Mouse (Mus musculus) myocyte (in vitro differentiated cells): ENCODE results near the gene Dock2. TPM values are rescaled to one million over a fixed set of nuclear protein-coding genes. Genes with fewer than 3 reads are reported as not detected.

Experiments used
- H3K27me3 ChIP-seq: one replicate; pipeline ENCODE4 v1.6.1; 2011; ENCODE audit not compliant: control insufficient read depth, insufficient read depth, insufficient read length
- H3K36me3 ChIP-seq: one replicate; pipeline ENCODE4 v1.6.1; 2011; ENCODE audit not compliant: control insufficient read depth, insufficient read depth
- H3K4me2 ChIP-seq: one replicate; pipeline ENCODE4 v1.6.1; 2011; ENCODE audit warnings: low read depth, control low read depth
- H3K4me3 ChIP-seq: one replicate; pipeline ENCODE4 v1.5.1; 2011; ENCODE audit warnings: mild to moderate bottlenecking, control low read depth, moderate library complexity
- H3K79me2 ChIP-seq: one replicate; pipeline ENCODE4 v1.6.1; 2011; ENCODE audit not compliant: control insufficient read depth, insufficient read depth
- H3ac ChIP-seq: one replicate; pipeline ENCODE4 v1.6.1; 2011; ENCODE audit not compliant: control insufficient read depth, insufficient read length
- CEBPB ChIP-seq: IDR thresholded peaks from 2 replicates; pipeline ENCODE4 v1.6.1; 2011; ENCODE audit warnings: mild to moderate bottlenecking, moderate library complexity; ENCODE audit not compliant: poor library complexity, insufficient read depth, severe bottlenecking
- E2F4 ChIP-seq: IDR thresholded peaks from one replicate; pipeline ENCODE4 v1.6.1; 2011; ENCODE audit warnings: mild to moderate bottlenecking, control low read depth, moderate library complexity; ENCODE audit not compliant: insufficient read depth
- MAX ChIP-seq: IDR thresholded peaks from one replicate; pipeline ENCODE4 v1.6.1; 2011; ENCODE audit warnings: low read depth, mild to moderate bottlenecking, control low read depth
- MYOD1 ChIP-seq, 3 experiments: IDR thresholded peaks; one replicate each; pipeline ENCODE4 v1.6.1; 2011; ENCODE audit warnings: control low read depth in 2 of 3, low read depth in 2 of 3, mild to moderate bottlenecking in 2 of 3, moderate library complexity in 1 of 3; ENCODE audit not compliant: insufficient read length in 2 of 3, control insufficient read depth in 1 of 3
- MYOG ChIP-seq, 3 experiments: IDR thresholded peaks; one replicate each; pipeline ENCODE4 v1.6.1; 2011; ENCODE audit warnings: control low read depth in 2 of 3, low read depth in 2 of 3, mild to moderate bottlenecking in 2 of 3; ENCODE audit not compliant: insufficient read length in 2 of 3, control insufficient read depth in 1 of 3, insufficient read depth in 1 of 3
- POLR2A ChIP-seq: IDR thresholded peaks from one replicate; pipeline ENCODE4 v1.6.1; 2011; ENCODE audit warnings: low read depth, mild to moderate bottlenecking, control low read depth, moderate library complexity; ENCODE audit not compliant: insufficient read length
- POLR2AphosphoS2 ChIP-seq: IDR thresholded peaks from one replicate; pipeline ENCODE4 v1.6.1; 2011; ENCODE audit warnings: low read depth, control low read depth; ENCODE audit not compliant: insufficient read length
- REST ChIP-seq: IDR thresholded peaks from one replicate; pipeline ENCODE4 v1.6.1; 2011; ENCODE audit warnings: mild to moderate bottlenecking, control low read depth, moderate library complexity; ENCODE audit not compliant: insufficient read depth, insufficient read length
- SRF ChIP-seq: IDR thresholded peaks from one replicate; pipeline ENCODE4 v1.6.1; 2011; ENCODE audit warnings: low read depth; ENCODE audit not compliant: control insufficient read depth, insufficient read length
- TCF12 ChIP-seq: IDR thresholded peaks from one replicate; pipeline ENCODE4 v1.6.1; 2011; ENCODE audit warnings: mild to moderate bottlenecking, control low read depth; ENCODE audit not compliant: poor library complexity, insufficient read depth, severe bottlenecking
- TCF3 ChIP-seq: IDR thresholded peaks from one replicate; pipeline ENCODE4 v1.6.1; 2011; ENCODE audit warnings: low read depth, control low read depth; ENCODE audit not compliant: insufficient read length
- USF1 ChIP-seq: IDR thresholded peaks from one replicate; pipeline ENCODE4 v1.6.1; 2011; ENCODE audit warnings: low read depth, mild to moderate bottlenecking, control low read depth, moderate library complexity
- polyA plus RNA-seq: library from polyadenylated mRNA; unstranded; fragments of >200 nt; fragmentation: generic; extraction: Trizol; gene quantifications from one replicate; pipeline ENCODE4 v1.2.1, GENCODE M21; 2012; ENCODE audit warnings: missing spikeins

The Dock2 gene
- polyA plus RNA-seq, 1 experiment: not detected

DNA sequence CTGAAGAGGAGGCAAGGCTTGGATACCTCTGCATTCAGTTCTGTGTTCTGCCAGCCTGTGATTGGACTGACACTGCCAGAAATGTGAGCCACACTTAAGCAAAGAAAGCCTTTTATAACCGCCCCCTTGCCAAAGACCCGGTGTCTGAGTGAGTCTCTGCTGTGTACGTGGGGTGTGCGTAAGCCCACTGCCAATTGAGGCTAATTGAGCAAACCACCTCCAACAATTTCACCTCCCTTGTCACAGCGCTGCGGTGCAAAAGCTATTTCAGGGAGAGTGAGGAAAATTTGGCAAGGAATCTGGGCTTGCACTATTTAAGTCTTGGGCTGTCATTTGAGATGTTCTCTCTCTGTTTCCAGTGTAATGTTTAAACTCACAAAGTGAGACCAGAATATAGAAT lies 362.6 kb downstream of the Dock2 start:
- no peak for TF ChIP-seq POLR2AphosphoS2
- no peak for TF ChIP-seq MYOG (IDR thresholded peaks at IDR 0.05; ENCODE audit: control insufficient read depth in 1 of 3, insufficient read depth in 1 of 3, insufficient read length in 2 of 3, low read depth in 2 of 3)
- TF ChIP-seq SRF: no peak
- no peak for TF ChIP-seq CEBPB
- TF ChIP-seq POLR2A: no peak
- no peak for TF ChIP-seq USF1
- no peak for TF ChIP-seq MAX
- TF ChIP-seq TCF3: no peak
- no peak for TF ChIP-seq TCF12
- TF ChIP-seq REST: no peak
- TF ChIP-seq E2F4: no peak
- no peak for TF ChIP-seq MYOD1 (IDR thresholded peaks at IDR 0.05; ENCODE audit: control insufficient read depth in 1 of 3, insufficient read length in 2 of 3, low read depth in 2 of 3)
- H3K4me3 ChIP-seq: no peak overlapping the region
- no peaks in the 10 kb centered on the region for H3K79me2 ChIP-seq
- no peak overlapping the region for H3ac ChIP-seq
- H3K36me3 ChIP-seq: no peaks in the 10 kb centered on the region
- H3K4me2 ChIP-seq: no peak overlapping the region
- no peaks in the 10 kb centered on the region for H3K27me3 ChIP-seq

DNA sequence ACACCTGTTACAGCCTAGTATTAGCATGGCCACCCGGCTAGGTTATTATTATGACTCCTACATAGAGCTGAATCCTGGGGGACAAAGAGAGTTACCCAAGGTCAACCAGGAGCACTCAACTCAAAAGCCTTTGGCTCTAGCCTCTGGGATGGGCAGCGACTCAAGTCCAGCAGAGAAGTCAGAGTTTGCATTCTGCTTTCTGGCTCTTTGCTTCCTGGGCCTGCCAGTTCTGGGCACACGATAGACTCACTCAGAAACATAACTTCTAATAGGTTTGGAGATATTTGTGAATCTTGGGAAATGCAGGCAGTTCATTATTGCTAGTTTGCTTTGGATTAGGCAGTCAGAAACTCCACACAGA lies 367.1 kb downstream of the Dock2 start:
- H3K79me2 ChIP-seq: no peaks in the 10 kb centered on the region
- H3K4me2 ChIP-seq: no peak overlapping the region
- H3K36me3 ChIP-seq: no peaks in the 10 kb centered on the region
- no peak overlapping the region for H3ac ChIP-seq
- no peak overlapping the region for H3K4me3 ChIP-seq
- TF ChIP-seq POLR2A: no peak
- TF ChIP-seq CEBPB: no peak
- no peak for TF ChIP-seq TCF12
- TF ChIP-seq USF1: no peak
- TF ChIP-seq MAX: no peak
- TF ChIP-seq E2F4: no peak
- no peak for TF ChIP-seq POLR2AphosphoS2
- no peak for TF ChIP-seq SRF
- no peak for TF ChIP-seq TCF3
- no peak for TF ChIP-seq MYOD1 (IDR thresholded peaks at IDR 0.05; ENCODE audit: control insufficient read depth in 1 of 3, insufficient read length in 2 of 3, low read depth in 2 of 3)
- TF ChIP-seq REST: no peak
- no peak for TF ChIP-seq MYOG (IDR thresholded peaks at IDR 0.05; ENCODE audit: control insufficient read depth in 1 of 3, insufficient read depth in 1 of 3, insufficient read length in 2 of 3, low read depth in 2 of 3)
- H3K27me3 ChIP-seq: no peaks in the 10 kb centered on the region

DNA sequence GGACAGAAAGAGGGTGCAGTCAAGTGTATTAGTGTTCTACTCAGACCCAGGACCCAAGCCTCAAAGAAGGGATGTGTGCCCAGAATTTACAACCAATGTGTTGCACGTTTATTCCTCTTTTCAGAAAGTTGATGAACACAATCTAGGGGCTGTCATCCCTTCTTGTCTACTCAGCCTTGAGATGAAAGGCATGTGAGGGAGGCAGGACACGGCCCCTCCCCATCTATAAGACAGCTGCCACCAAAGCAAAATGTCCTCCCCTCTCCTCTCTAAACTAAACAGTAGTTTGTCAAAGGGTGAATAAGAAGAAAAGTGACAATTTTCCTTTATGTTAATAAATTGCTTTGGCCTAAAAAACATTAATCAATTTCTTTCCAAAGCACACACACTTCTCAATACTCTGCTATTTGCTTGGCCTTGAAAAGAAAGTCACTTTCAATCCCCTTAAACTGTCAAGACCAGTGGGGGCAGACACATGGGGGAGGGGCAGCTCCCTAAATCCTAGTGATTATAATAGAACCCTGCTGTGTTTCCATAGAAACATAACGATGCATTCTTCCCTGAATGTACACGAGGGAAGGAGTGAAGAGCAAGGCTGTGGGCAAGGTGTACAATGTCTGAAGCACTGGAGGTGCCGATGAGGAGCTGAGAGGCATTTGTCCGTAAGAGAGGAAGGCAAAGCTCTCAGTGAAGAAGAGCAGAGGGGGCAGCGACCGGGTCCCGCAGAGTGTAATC lies 367.6 kb downstream of the Dock2 start:
- TF ChIP-seq REST: no peak
- no peak for TF ChIP-seq E2F4
- no peak for TF ChIP-seq MYOG (IDR thresholded peaks at IDR 0.05; ENCODE audit: control insufficient read depth in 1 of 3, insufficient read depth in 1 of 3, insufficient read length in 2 of 3, low read depth in 2 of 3)
- no peak for TF ChIP-seq MAX
- no peak for TF ChIP-seq TCF3
- no peak for TF ChIP-seq SRF
- TF ChIP-seq POLR2A: no peak
- TF ChIP-seq USF1: no peak
- no peak for TF ChIP-seq POLR2AphosphoS2

DNA sequence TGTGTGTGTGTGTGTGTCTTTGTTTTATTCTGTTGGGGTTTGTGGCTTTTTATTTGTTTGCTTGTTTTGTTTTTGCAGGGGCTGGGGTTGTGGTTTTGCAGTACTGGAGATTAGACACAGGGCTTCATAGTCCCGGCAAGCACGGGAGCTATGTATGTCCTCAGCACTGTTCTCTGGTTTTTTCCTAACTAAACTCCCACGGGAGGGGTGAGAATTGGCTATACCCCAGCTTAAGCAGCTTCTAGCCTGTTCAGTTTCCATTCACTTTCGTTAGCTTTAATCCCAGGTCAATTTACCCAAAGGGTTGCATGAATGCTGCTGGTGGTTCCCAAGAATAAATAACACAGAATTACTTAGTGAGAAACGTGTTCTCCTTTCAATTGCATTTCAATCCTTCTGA lies 376.8 kb downstream of the Dock2 start:
- no peak for TF ChIP-seq SRF
- Histone ChIP-seq H3K79me2 (no peaks in the 10 kb centered on the region), H3K36me3 (no peaks in the 10 kb centered on the region), H3K4me3 (no peak overlapping the region), H3K27me3 (no peaks in the 10 kb centered on the region), H3ac (no peak overlapping the region), H3K4me2 (no peak overlapping the region)

More for the DNA sequence above, 367.6 kb downstream of the Dock2 start:
- Histone ChIP-seq H3K79me2 (no peaks in the 10 kb centered on the region), H3ac (no peak overlapping the region), H3K36me3 (no peaks in the 10 kb centered on the region), H3K27me3 (no peaks in the 10 kb centered on the region), H3K4me2 (no peak overlapping the region), H3K4me3 (no peak overlapping the region)

DNA sequence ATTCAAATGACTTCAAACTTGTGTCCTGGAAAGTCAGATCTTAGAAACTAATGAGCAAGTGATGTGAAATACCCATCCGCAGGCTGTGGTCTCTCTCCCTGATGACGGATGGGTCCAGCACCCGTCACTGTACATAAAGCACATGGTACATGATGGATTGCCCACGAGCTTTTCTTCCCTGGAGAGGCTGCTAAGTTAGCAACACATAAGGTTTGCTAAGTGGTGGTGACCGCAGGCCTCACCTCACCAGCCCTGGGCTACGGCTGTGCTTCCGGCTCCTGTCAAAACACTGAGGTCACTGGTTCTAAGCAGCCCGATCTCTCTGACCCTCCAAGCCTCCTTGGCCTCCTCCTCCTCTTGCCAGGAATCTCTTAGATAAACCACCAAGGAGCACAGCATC lies 377.4 kb downstream of the Dock2 start:
- H3K4me3 ChIP-seq: no peak overlapping the region
- H3K79me2 ChIP-seq: no peaks in the 10 kb centered on the region
- H3K36me3 ChIP-seq: no peaks in the 10 kb centered on the region
- no peak overlapping the region for H3K4me2 ChIP-seq
- H3K27me3 ChIP-seq: no peaks in the 10 kb centered on the region
- TF ChIP-seq MYOD1 (IDR thresholded peaks at IDR 0.05; ENCODE audit: control insufficient read depth in 1 of 3, insufficient read length in 2 of 3, low read depth in 2 of 3) (no peak), POLR2A (no peak), POLR2AphosphoS2 (no peak), TCF3 (no peak)
- H3ac ChIP-seq: no peak overlapping the region
